Mouse (Mus musculus): ENCODE measurements around the gene Zfp322a. TPM values are rescaled to one million over a fixed set of nuclear protein-coding genes. Genes with fewer than 3 reads are reported as not detected.
A peak's percentile ranks its signal among the peaks of the same experiment; 100 is the strongest.
"Not testable (repeated sequence)": the region's sequence is repeated elsewhere in the genome, so short reads cannot be mapped to it uniquely, and the experiment has no call there.

Zfp322a gene
- polyA plus RNA-seq, 1 experiment, result 0.07 TPM

DNA sequence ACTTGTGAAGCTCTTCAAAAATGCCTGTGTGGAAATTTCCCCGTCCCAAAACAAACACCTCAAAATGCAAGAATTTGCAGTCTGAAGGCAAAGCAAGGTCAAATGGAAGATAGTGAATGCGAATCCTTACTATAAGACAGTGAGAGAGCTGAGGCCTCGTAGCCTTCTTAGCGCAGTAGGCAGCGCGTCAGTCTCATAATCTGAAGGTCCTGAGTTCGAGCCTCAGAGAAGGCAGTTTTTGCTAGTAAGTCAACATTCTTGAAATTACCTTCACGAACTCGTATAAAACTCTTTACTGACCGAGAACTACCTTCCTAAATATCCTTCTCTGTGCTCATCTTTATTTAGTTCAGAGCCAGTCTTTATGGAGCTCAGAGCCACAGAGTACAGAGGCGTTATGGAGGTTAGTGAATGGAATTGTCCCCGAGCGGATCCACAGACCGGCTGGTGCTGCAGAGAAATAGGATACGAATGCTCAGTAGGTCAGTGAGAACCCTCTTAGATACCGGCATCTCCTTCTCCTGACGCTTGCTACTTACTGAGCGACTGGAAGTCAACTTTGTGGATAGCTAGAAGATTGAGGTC, 51.6 kb downstream of the Zfp322a start:
- Histone ChIP-seq H3K27me3 (replicated peaks) (peaks cover 42% of the 10 kb centered on the region), H3K4me3 (replicated peaks) (no peak overlapping the region), H3K36me3 (replicated peaks; ENCODE audit: low read length) (no peaks in the 10 kb centered on the region), H3K9me3 (peaks cover 5% of the 10 kb centered on the region; the same call in 1 of the 2 replicates), H3K4me1 (peaks cover 19% of the 10 kb centered on the region)
- TF ChIP-seq GATA1 (IDR thresholded peaks at IDR 0.05; ENCODE audit: borderline replicate concordance, low read length), result no peak
- no peak for TF ChIP-seq FLI1 (IDR thresholded peaks at IDR 0.05; ENCODE audit: low read length)

DNA sequence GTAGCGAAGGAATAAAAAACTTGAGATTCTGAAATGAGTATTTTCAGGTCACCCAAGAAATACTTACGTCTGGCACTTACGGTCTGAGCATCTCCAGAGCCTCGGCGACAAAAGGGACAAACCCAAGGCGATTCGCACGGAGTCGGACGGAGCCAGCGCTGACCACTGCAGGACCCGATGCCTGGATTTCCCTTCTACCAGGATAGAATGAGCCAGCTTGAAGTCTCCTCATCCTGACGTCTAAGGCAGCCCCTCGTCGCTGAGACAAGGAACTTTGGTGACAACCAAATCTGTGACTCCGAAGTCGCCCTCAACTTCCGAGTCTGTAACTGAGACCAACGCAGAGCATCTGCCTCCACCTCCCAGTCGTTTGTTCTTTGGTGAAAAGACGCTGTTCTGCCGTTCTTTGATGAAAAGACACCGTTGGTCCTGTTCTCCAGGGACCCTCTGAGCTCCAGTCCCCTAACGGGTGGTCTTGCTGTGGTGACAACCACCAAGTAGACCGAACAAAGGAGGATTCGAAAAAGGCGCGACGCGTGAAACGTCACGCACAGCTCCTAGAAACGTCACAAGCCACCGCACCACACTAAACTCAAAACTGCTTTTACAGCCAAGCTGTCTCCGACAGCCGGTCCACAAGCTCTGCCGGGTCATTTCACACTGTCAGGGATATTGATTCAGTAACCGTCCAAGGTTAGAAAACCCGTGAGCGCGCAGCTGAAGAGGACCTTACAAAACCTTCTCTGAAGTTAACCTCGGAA, 55.9 kb downstream of the Zfp322a start:
- peaks cover 61% of the 10 kb centered on the region for H3K27me3 ChIP-seq (replicated peaks)
- peak overlapping the region; percentile 81 for H3K4me3 ChIP-seq (replicated peaks)
- no peaks in the 10 kb centered on the region for H3K36me3 ChIP-seq (replicated peaks; ENCODE audit: low read length)
- no peak for TF ChIP-seq FLI1 (IDR thresholded peaks at IDR 0.05; ENCODE audit: low read length)
- no peak for TF ChIP-seq GATA1 (IDR thresholded peaks at IDR 0.05; ENCODE audit: borderline replicate concordance, low read length)
- peaks cover 5% of the 10 kb centered on the region; the same call in 1 of the 2 replicates for H3K9me3 ChIP-seq
- H3K4me1 ChIP-seq, result peaks cover 37% of the 10 kb centered on the region

DNA sequence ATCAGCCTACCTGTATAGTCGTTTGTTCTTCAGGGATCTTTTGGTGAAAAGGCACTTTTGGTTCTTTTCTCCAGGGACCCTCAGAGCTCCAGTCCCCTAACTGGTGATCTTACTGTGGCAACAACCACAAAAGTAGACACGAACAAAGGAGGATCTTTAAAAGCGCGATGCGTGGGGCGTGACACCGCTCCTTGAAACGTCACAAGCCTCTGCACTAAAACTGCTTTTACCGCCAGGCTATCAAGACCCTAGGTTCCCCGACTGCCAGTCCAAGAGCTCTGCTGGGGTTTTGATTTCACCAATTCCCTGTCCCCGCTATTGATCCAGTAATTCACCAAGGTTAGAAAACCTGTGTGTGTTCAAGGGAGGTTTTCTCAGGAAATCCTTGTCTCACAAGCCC, 59.0 kb downstream of the Zfp322a start:
- no peak overlapping the region for H3K4me3 ChIP-seq (replicated peaks)
- TF ChIP-seq GATA1 (IDR thresholded peaks at IDR 0.05; ENCODE audit: borderline replicate concordance, low read length) (no peak), FLI1 (IDR thresholded peaks at IDR 0.05; ENCODE audit: low read length) (no peak)
- peaks cover 65% of the 10 kb centered on the region for H3K27me3 ChIP-seq (replicated peaks)
- H3K9me3 ChIP-seq, result 0 out of 2 replicates have a peak, but pooled peaks cover 4% of the 10 kb centered on the region
- H3K4me1 ChIP-seq, result peaks cover 47% of the 10 kb centered on the region
- H3K36me3 ChIP-seq (replicated peaks; ENCODE audit: low read length), result no peaks in the 10 kb centered on the region

- Histone ChIP-seq H3K36me3 (replicated peaks; ENCODE audit: low read length) (no peaks in the 10 kb centered on the region), H3K4me3 (replicated peaks) (peak overlapping the region; percentile 90), H3K27me3 (replicated peaks) (peaks cover 61% of the 10 kb centered on the region), H3K4me1 (peaks cover 47% of the 10 kb centered on the region), H3K9me3 (0 out of 2 replicates have a peak, but pooled peaks cover 4% of the 10 kb centered on the region)
- no peak for TF ChIP-seq FLI1 (IDR thresholded peaks at IDR 0.05; ENCODE audit: low read length)
- TF ChIP-seq GATA1 (IDR thresholded peaks at IDR 0.05; ENCODE audit: borderline replicate concordance, low read length), result no peak
Measured at GRCm38 (mm10) chr13:23309495-23310011, 59.5 kb downstream of the Zfp322a start.

DNA sequence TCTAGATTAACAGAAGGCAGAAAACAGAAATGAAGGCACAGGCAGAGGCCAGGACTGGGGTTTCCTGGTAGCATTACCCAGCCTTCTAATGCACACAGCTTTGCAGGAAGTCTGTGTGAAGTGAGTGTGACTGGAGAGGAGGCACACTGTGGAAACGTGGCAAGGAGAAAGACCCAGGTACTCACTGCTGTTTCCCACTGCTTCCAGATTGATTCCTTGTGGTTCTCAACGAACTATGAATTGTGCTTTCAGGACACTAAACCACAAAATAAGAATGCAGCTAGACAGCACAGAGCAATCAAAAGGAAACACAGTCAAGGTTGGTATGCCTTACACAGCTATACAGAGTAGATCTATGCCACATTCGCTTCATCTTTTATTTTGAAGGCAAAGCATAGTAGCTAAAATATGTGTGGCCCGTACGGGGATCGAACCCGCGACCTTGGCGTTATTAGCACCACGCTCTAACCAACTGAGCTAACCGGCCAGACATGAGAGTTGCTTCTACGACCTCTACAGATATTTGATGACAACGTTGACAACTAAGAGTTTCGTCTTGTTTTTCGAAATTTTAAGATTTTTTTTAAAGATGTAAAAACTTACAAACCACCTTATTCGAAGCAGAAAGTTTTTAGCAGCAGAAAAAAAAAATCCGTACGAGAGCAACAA, 60.2 kb downstream of the Zfp322a start:
- peak overlapping the region; percentile 46 for H3K4me3 ChIP-seq (replicated peaks)
- peaks cover 46% of the 10 kb centered on the region for H3K4me1 ChIP-seq
- not testable (repeated sequence) for H3K36me3 ChIP-seq (replicated peaks; ENCODE audit: low read length); H3K9me3 ChIP-seq
- peaks cover 54% of the 10 kb centered on the region for H3K27me3 ChIP-seq (replicated peaks)

GRCm38 (mm10) chr13:23307069-23307814, 61.8 kb downstream of the Zfp322a start:
- Histone ChIP-seq H3K36me3 (replicated peaks; ENCODE audit: low read length) (no peaks in the 10 kb centered on the region), H3K4me3 (replicated peaks) (peak overlapping the region; percentile 69)

DNA sequence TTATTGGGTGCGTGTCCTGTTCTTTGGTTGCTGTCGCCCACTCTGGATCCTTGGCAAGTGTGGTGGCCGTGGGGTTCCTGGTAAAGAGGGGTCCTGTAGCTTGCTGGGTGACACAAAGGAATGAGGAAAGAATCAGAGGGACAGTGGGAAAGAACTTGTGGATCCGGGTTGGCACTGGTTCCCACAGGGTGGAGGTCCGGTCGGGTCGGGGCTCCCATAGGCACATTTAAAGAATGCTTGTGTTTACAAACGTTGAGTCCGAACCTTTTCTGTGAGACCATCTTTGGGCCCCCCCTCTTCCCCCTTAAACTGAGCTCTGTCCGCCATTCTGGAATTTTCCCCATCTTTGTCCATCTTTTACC, 62.3 kb downstream of the Zfp322a start:
- Histone ChIP-seq H3K9me3 (peaks cover 12% of the 10 kb centered on the region), H3K4me3 (replicated peaks) (peak overlapping the region; percentile 69), H3K36me3 (replicated peaks; ENCODE audit: low read length) (no peaks in the 10 kb centered on the region), H3K27me3 (replicated peaks) (peaks cover 45% of the 10 kb centered on the region), H3K4me1 (peaks cover 33% of the 10 kb centered on the region)
- TF ChIP-seq FLI1 (IDR thresholded peaks at IDR 0.05; ENCODE audit: low read length), result no peak
- TF ChIP-seq GATA1 (IDR thresholded peaks at IDR 0.05; ENCODE audit: borderline replicate concordance, low read length), result no peak

More at GRCm38 (mm10) chr13:23307069-23307814, 61.8 kb downstream of the Zfp322a start:
- H3K9me3 ChIP-seq, result peaks cover 12% of the 10 kb centered on the region
- H3K4me1 ChIP-seq, result peaks cover 33% of the 10 kb centered on the region
- TF ChIP-seq GATA1 (IDR thresholded peaks at IDR 0.05; ENCODE audit: borderline replicate concordance, low read length) (no peak), FLI1 (IDR thresholded peaks at IDR 0.05; ENCODE audit: low read length) (no peak)
- H3K27me3 ChIP-seq (replicated peaks), result peaks cover 43% of the 10 kb centered on the region

Other genes starting within 250 kb of the Zfp322a start
- not detected in 2 replicates for gene Vmn1r218, start 236.1 kb downstream of the Zfp322a start, polyA plus RNA-seq (2012; ENCODE audit: insufficient read depth, low replicate concordance)
- gene Vmn1r219, start 209.9 kb downstream of the Zfp322a start, polyA plus RNA-seq (2012; ENCODE audit: insufficient read depth, low replicate concordance), result 0.07 TPM in 1 of 2 replicates, not detected in the other
- not detected in 2 replicates for gene Vmn1r220, start 181.2 kb downstream of the Zfp322a start, polyA plus RNA-seq (2012; ENCODE audit: insufficient read depth, low replicate concordance)
- gene Vmn1r221, start 155.1 kb downstream of the Zfp322a start, polyA plus RNA-seq (2012; ENCODE audit: insufficient read depth, low replicate concordance), result not detected in 2 replicates
- gene Vmn1r222, start 133.3 kb downstream of the Zfp322a start, polyA plus RNA-seq (2012; ENCODE audit: insufficient read depth, low replicate concordance), result not detected in 2 replicates
- gene Vmn1r223, start 122.1 kb downstream of the Zfp322a start, polyA plus RNA-seq (2012; ENCODE audit: insufficient read depth, low replicate concordance), result not detected in 2 replicates
- 1.6 and 7.8 TPM in 2 replicates for gene Abt1, start 54.7 kb upstream of the Zfp322a start, polyA plus RNA-seq (2012; ENCODE audit: insufficient read depth, low replicate concordance)
- not detected in 2 replicates for gene Btn1a1, start 96.7 kb upstream of the Zfp322a start, polyA plus RNA-seq (2012; ENCODE audit: insufficient read depth, low replicate concordance)
- gene Btn2a2, start 119.6 kb upstream of the Zfp322a start, polyA plus RNA-seq (2012; ENCODE audit: insufficient read depth, low replicate concordance), result not detected in 2 replicates
- 443 and 574 TPM in 2 replicates for gene Hist1h4h, start 161.8 kb upstream of the Zfp322a start, polyA plus RNA-seq (2012; ENCODE audit: insufficient read depth, low replicate concordance)
- 37.2 and 163 TPM in 2 replicates for gene Hist1h2af, start 164.7 kb upstream of the Zfp322a start, polyA plus RNA-seq (2012; ENCODE audit: insufficient read depth, low replicate concordance)
- gene Hist1h3g, start 166.2 kb upstream of the Zfp322a start, polyA plus RNA-seq (2012; ENCODE audit: insufficient read depth, low replicate concordance), result 5.7 and 16.4 TPM in 2 replicates
- gene Hist1h2bh, start 174.2 kb upstream of the Zfp322a start, polyA plus RNA-seq (2012; ENCODE audit: insufficient read depth, low replicate concordance), result 1.4 and 2.0 TPM in 2 replicates
- gene Hist1h3f, start 174.8 kb upstream of the Zfp322a start, polyA plus RNA-seq (2012; ENCODE audit: insufficient read depth, low replicate concordance), result 7.0 TPM in 1 of 2 replicates, not detected in the other
- 8.9 and 30.2 TPM in 2 replicates for gene Hist1h4f, start 182.4 kb upstream of the Zfp322a start, polyA plus RNA-seq (2012; ENCODE audit: insufficient read depth, low replicate concordance)
- gene Hist1h1d, start 184.1 kb upstream of the Zfp322a start, polyA plus RNA-seq (2012; ENCODE audit: insufficient read depth, low replicate concordance), result 0.36 and 2.1 TPM in 2 replicates
- gene Hist1h3e, start 193.2 kb upstream of the Zfp322a start, polyA plus RNA-seq (2012; ENCODE audit: insufficient read depth, low replicate concordance), result 17.9 and 26.5 TPM in 2 replicates
- gene Hist1h2ae, start 202.0 kb upstream of the Zfp322a start, polyA plus RNA-seq (2012; ENCODE audit: insufficient read depth, low replicate concordance), result 13.6 and 16.0 TPM in 2 replicates
- 16.8 and 28.8 TPM in 2 replicates for gene Hist1h2bg, start 202.2 kb upstream of the Zfp322a start, polyA plus RNA-seq (2012; ENCODE audit: insufficient read depth, low replicate concordance)
- 7.6 and 73.0 TPM in 2 replicates for gene Hist1h2bf, start 205.0 kb upstream of the Zfp322a start, polyA plus RNA-seq (2012; ENCODE audit: insufficient read depth, low replicate concordance)
- gene Hist1h2ad, start 205.2 kb upstream of the Zfp322a start, polyA plus RNA-seq (2012; ENCODE audit: insufficient read depth, low replicate concordance), result 9.6 TPM in 1 of 2 replicates, not detected in the other
- gene Hist1h3d, start 206.6 kb upstream of the Zfp322a start, polyA plus RNA-seq (2012; ENCODE audit: insufficient read depth, low replicate concordance), result 4.6 and 5.9 TPM in 2 replicates
- 16.4 and 20.4 TPM in 2 replicates for gene Hist1h4d, start 212.4 kb upstream of the Zfp322a start, polyA plus RNA-seq (2012; ENCODE audit: insufficient read depth, low replicate concordance)